In the genomic region with DNA sequence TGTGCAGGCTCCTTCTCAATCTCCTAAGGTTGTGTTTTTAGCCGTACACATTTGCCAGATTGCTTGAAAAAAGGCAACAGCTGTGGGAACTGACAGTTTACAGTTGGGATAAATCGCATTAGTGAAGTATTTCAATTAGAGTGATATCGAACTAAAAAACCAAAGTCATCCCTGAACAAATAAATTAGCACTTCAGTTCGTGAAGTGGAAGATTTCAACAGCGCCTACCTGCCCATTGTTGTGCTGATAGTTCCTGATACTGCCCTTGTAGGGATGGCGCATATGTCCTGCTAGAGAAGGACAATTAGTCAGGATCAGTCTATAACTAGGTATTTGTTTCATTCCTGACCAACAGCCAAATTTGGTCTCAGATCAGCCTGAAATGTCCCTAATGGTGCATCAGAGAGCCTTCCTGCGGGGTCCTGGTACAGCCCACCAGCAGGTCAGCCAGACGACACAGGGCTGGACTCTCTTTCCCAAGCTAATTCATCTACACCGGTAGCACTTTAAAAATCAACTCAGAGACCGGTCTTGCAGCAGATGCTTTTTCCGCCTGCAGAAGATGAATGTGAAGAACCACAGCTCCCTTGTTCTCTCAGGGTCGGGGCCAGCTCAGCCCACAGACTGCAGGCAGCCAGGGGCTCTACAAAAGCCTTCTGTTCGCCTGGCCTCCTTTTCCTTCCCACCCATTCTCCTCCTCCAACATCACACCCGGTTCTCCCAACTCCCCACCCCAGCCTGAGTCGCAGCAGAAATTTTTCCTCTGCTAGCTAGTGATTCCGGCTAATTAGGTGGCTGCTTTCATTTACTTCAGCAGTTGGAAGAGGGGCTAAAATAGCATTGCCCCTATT, we compare ENCODE assay signal across 8 mouse cellular contexts.
DNase-seq lines count a peak whose midpoint lies in the region; ATAC-seq and TF ChIP-seq lines count a peak whose summit lies in the region.

No protein-coding gene starts in this region.

- peaks cover 0 to 5% of the 10 kb centered on the region in 2 experiments; a peak in 1 of 4 replicates for H3K4me1 ChIP-seq in CH12.LX (ENCODE audit: control insufficient read depth in 1 of 2, insufficient read depth in 2 of 2)
- peaks cover 47% of the 10 kb centered on the region for H3K4me1 ChIP-seq in forebrain, embryonic 12.5 days

- no peaks in the 10 kb centered on the region for H3K9me3 ChIP-seq in CH12.LX (replicated peaks; ENCODE audit: low read length)
- no peaks in the 10 kb centered on the region for H3K9me3 ChIP-seq in forebrain, embryonic 12.5 days

- no peak for TF ChIP-seq CTCF in CH12.LX (conservative IDR thresholded peaks at IDR 0.05 in 1 of 2, IDR thresholded peaks at IDR 0.05 in 1 of 2; ENCODE audit: low read depth in 2 of 2, low read length in 2 of 2)

- peaks cover 1% of the 10 kb centered on the region for H3K27me3 ChIP-seq in CH12.LX (replicated peaks)
- H3K27me3 ChIP-seq in forebrain, embryonic 12.5 days, result peaks cover 43% of the 10 kb centered on the region

- no peak for TF ChIP-seq POLR2A in CH12.LX (IDR thresholded peaks at IDR 0.05; ENCODE audit: low read depth, low read length)

- no peak for TF ChIP-seq EP300 in CH12.LX (IDR thresholded peaks at IDR 0.05; ENCODE audit: low read length)

- 8% methylated on average over 16 of the region's 16 CpGs for WGBS in forebrain, embryonic 12.5 days

- H3K9ac ChIP-seq in CH12.LX (ENCODE audit: insufficient read depth, low read depth), result no peak overlapping the region
- peak overlapping the region; percentile 43 for H3K9ac ChIP-seq in forebrain, embryonic 12.5 days

- intact Hi-C loops in heart, postnatal 10 days (cut with DNase I), result loop anchor here (5.0 kb wide), 3 partner anchors 66 to 1819 kb away; no protein-coding TSS in a partner anchor

- H3K79me2 ChIP-seq in CH12.LX (replicated peaks; ENCODE audit: control insufficient read depth, extremely low read depth, insufficient read depth, poor library complexity, severe bottlenecking), result no peaks in the 10 kb centered on the region

- peak; percentile 79 for ATAC-seq in forebrain, embryonic 12.5 days (ENCODE audit: low FRiP score)
- ATAC-seq in megakaryocyte progenitor cell, adult 5-6 weeks (replicated peaks; ENCODE audit: poor library complexity), result no peak

- no peak overlapping the region for H3K4me3 ChIP-seq in CH12.LX (replicated peaks in 1 of 3; ENCODE audit: low read depth in 2 of 3, low read length in 2 of 3, poor library complexity in 1 of 3)
- H3K4me3 ChIP-seq in forebrain, embryonic 12.5 days (replicated peaks), result peak overlapping the region; percentile 25

- dilution Hi-C loops in CH12.LX (cut with MboI; ENCODE audit: extremely low pct_ligation_motif_present, extremely low pct_unique_long_range_greater_than_20kb, low sequenced_read_pairs), result no loop called here

- no peak overlapping the region for H3K27ac ChIP-seq in CH12.LX (ENCODE audit: insufficient read depth, low read depth)
- H3K27ac ChIP-seq in forebrain, embryonic 12.5 days, result peak overlapping the region; percentile 91

- H3K36me3 ChIP-seq in CH12.LX (replicated peaks in 1 of 2; ENCODE audit: control insufficient read depth in 1 of 2, insufficient read depth in 1 of 2, low read length in 1 of 2), result no peaks in the 10 kb centered on the region
- H3K36me3 ChIP-seq in forebrain, embryonic 12.5 days (replicated peaks), result no peaks in the 10 kb centered on the region

- in situ Hi-C loops in CH12.LX (cut with MboI; ENCODE audit: low pct_ligation_motif_present, low pct_unique_long_range_greater_than_20kb, low sequenced_read_pairs), result no loop called here

- TF ChIP-seq RAD21 in CH12.LX (IDR thresholded peaks at IDR 0.05; ENCODE audit: low read depth, low read length), result no peak

- H3K4me2 ChIP-seq in CH12.LX (ENCODE audit: insufficient read depth, low read depth, poor library complexity, severe bottlenecking), result peak overlapping the region; percentile 60
- peak overlapping the region; percentile 57 for H3K4me2 ChIP-seq in forebrain, embryonic 12.5 days

- DNase-seq in CH12.LX (ENCODE audit: extremely low read depth), result no peak
- DNase-seq in brain, embryonic 18.5 days (ENCODE audit: low read depth, low spot score), result peak; percentile 64
- DNase-seq in heart, postnatal 10 days, result peak; percentile 42
- DNase-seq in left cerebral cortex, adult 18-20 months (ENCODE audit: low spot score in 2 of 2), result peak; percentile 73 to 85
- DNase-seq in lung, postnatal 25 days (ENCODE audit: low spot score), result peak; percentile 14
- DNase-seq in right cerebral cortex, postnatal 36 days (ENCODE audit: low spot score in 2 of 2), result peak; percentile 73 to 83

TF ChIP-seq in CH12.LX, 34 proteins besides CTCF, POLR2A, EP300 and RAD21:
- TF ChIP-seq USF2 (conservative IDR thresholded peaks at IDR 0.05; ENCODE audit: low read depth, low read length), result no peak
- TF ChIP-seq PAX5 (IDR thresholded peaks at IDR 0.05; ENCODE audit: low read length), result no peak
- TF ChIP-seq NELFE (IDR thresholded peaks at IDR 0.05; ENCODE audit: low read depth, low read length), result no peak
- no peak for TF ChIP-seq UBTF (IDR thresholded peaks at IDR 0.05; ENCODE audit: low read depth, low read length)
- TF ChIP-seq TBP (conservative IDR thresholded peaks at IDR 0.05; ENCODE audit: low read depth, low read length), result no peak
- TF ChIP-seq MAZ (IDR thresholded peaks at IDR 0.05; ENCODE audit: low read depth, low read length), result no peak
